Mouse (Mus musculus) liver, embryonic 13.5 days (tissue): Measurements from ENCODE around the gene Acpp. TPM values are rescaled to one million over a fixed set of nuclear protein-coding genes. Genes with fewer than 3 reads are reported as not detected.

ENCODE experiments used
- ATAC-seq: fragments of 200-750 bp; cut with Nextera tagmentation; 2 replicates; pipeline ENCODE4 v1.8.0; 2017; ENCODE audit warnings: low read depth, mild to moderate bottlenecking, moderate number of reproducible peaks, moderate library complexity
- DNase-seq: peaks from one replicate; pipeline ENCODE4 v3.0.0; 2022
- H3K27ac ChIP-seq: fragments of 300-500 bp; sonication (generic); 2 replicates; pipeline ENCODE4 v1.5.1; 2015; ENCODE audit warnings: moderate library complexity, mild to moderate bottlenecking, inconsistent platforms
- H3K27me3 ChIP-seq: fragments of 300-500 bp; sonication (generic); 2 replicates; pipeline ENCODE4 v1.6.1; 2015; ENCODE audit warnings: mild to moderate bottlenecking, inconsistent platforms
- H3K36me3 ChIP-seq: fragments of 300-500 bp; sonication (generic); 2 replicates; pipeline ENCODE4 v1.6.1; 2015; ENCODE audit warnings: mild to moderate bottlenecking, inconsistent platforms
- H3K4me1 ChIP-seq: fragments of 300-500 bp; sonication (generic); replicated peaks from 2 replicates; pipeline ENCODE4 v1.6.1; 2015; ENCODE audit warnings: inconsistent platforms
- H3K4me2 ChIP-seq: fragments of 300-500 bp; sonication (generic); 2 replicates; pipeline ENCODE4 v1.6.1; 2015; ENCODE audit warnings: inconsistent platforms, mild to moderate bottlenecking, moderate library complexity
- H3K4me3 ChIP-seq: fragments of 300-500 bp; sonication (generic); replicated peaks from 2 replicates; pipeline ENCODE4 v1.5.1; 2015; ENCODE audit warnings: mild to moderate bottlenecking, inconsistent platforms
- H3K9ac ChIP-seq: fragments of 300-500 bp; sonication (generic); 2 replicates; pipeline ENCODE4 v1.6.1; 2015; ENCODE audit warnings: mild to moderate bottlenecking, inconsistent platforms
- H3K9me3 ChIP-seq: fragments of 300-500 bp; sonication (generic); replicated peaks from 2 replicates; pipeline ENCODE4 v1.6.1; 2016; ENCODE audit warnings: inconsistent platforms
- WGBS: fragments of 180-500 bp; shearing (Covaris S2); methylation state at CpG from one replicate; pipeline ENCODE4 v1.1.7; 2015; ENCODE audit not compliant: insufficient replicate concordance; 5-methylcytosine and 5-hydroxymethylcytosine counted together
- polyA plus RNA-seq: library from polyadenylated mRNA; unstranded; fragments of >200 nt; fragmentation: Nextera tagmentation; extraction: Ambion mirVana; gene quantifications from 2 replicates; pipeline ENCODE4 v1.2.1, GENCODE M21; 2015

Acpp gene
- polyA plus RNA-seq, 1 experiment from 2014 or later: 0.07 TPM

DNA sequence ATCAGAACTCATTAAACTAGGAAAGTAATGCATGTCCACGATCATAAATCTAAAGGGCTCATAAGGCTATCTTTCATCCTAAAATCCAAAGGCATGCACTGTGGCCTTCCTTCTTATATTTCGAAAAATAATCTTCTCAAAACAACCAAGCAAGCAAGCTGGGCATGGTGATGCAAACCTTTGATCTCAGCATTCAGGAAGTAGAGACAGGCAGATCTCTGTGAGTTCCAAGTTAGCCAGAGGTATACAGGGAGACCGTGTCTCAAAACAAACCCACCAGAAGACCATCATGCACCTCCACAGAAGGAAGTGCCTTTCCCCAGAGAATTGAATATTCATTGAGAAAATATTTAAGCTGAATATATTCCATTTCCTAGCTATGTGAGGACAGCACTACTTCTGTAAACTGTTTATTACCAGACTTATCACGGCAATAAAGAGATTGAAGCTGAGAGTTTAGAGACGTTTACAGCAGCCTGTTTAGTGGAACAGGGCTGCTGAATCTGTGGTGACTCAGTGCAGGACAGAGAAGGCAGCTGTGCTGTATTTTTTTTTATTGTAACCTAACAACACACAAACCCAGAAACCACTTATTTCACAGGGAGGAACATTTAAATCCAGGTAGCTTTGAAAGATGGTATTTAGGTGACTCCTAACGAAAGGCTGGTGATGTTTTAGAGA is 90.1 kb downstream of the Acpp start:
- no peak overlapping the region for H3K4me2 ChIP-seq
- H3K27ac ChIP-seq: no peak overlapping the region
- H3K4me3 ChIP-seq: no peak overlapping the region
- peaks cover 5% of the 10 kb centered on the region; the same call in 1 of the 2 replicates for H3K4me1 ChIP-seq
- H3K36me3 ChIP-seq: peaks cover 3% of the 10 kb centered on the region; the same call in 1 of the 2 replicates
- no peak overlapping the region for H3K9ac ChIP-seq
- no peaks in the 10 kb centered on the region for H3K9me3 ChIP-seq
- DNase-seq (no peak), ATAC-seq (no peak)
- WGBS: 66% methylated on average over 6 of the region's 6 CpGs
- no peaks in the 10 kb centered on the region for H3K27me3 ChIP-seq

- Histone ChIP-seq H3K9ac (no peak overlapping the region), H3K36me3 (peaks cover 6% of the 10 kb centered on the region; the same call in 1 of the 2 replicates), H3K27ac (no peak overlapping the region), H3K4me1 (0 out of 2 replicates have a peak, but pooled peaks cover 3% of the 10 kb centered on the region), H3K4me3 (no peak overlapping the region), H3K9me3 (no peaks in the 10 kb centered on the region), H3K27me3 (no peaks in the 10 kb centered on the region), H3K4me2 (no peak overlapping the region)
- ATAC-seq (no peak), DNase-seq (no peak)
- WGBS: 44% methylated on average over 9 of the region's 9 CpGs
These were observed 93.6 kb downstream of the Acpp start for GRCm38 (mm10) chr9:104243799-104244466.

GRCm38 (mm10) chr9:104240146-104240545 is 97.4 kb downstream of the Acpp start:
- Histone ChIP-seq H3K9me3 (no peaks in the 10 kb centered on the region), H3K9ac (no peak overlapping the region), H3K4me1 (no peaks in the 10 kb centered on the region), H3K4me2 (no peak overlapping the region), H3K4me3 (no peak overlapping the region), H3K36me3 (peaks cover 30% of the 10 kb centered on the region), H3K27me3 (no peaks in the 10 kb centered on the region), H3K27ac (no peak overlapping the region)
- 81% methylated on average over 7 of the region's 7 CpGs for WGBS
- ATAC-seq (no peak), DNase-seq (no peak)

DNA sequence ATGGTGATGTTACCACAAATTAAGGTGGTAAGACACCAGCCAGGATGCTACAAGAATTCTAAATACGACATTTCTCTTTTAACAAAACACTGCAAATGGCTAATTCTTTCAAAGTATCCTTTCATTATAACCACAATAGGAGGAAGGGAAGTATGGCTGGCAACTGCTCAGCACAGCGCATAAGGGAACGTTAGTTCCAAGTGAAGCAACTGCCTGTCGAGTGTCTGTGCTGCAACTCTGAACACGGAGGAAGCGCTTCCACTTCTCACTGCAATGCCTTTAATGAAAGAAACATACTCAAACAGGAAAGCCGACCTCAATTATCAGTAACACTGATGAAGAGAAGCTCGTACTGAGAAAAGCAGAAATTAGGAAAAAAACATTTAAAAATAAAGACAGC is 98.5 kb downstream of the Acpp start:
- H3K9me3 ChIP-seq: no peaks in the 10 kb centered on the region
- peaks cover 40% of the 10 kb centered on the region for H3K36me3 ChIP-seq
- no peaks in the 10 kb centered on the region for H3K4me1 ChIP-seq
- DNase-seq (no peak), ATAC-seq (no peak)
- no peak overlapping the region for H3K9ac ChIP-seq
- H3K27me3 ChIP-seq: no peaks in the 10 kb centered on the region
- H3K4me2 ChIP-seq: no peak overlapping the region
- 71% methylated on average over 8 of the region's 8 CpGs for WGBS
- no peak overlapping the region for H3K27ac ChIP-seq
- no peak overlapping the region for H3K4me3 ChIP-seq

Other genes with a start within 250 kb of the Acpp start
- gene Ackr4, start 210.8 kb downstream of the Acpp start, polyA plus RNA-seq: 0.44 TPM in 2 replicates
- gene Dnajc13, start 74.8 kb downstream of the Acpp start, polyA plus RNA-seq: 6.4 and 7.9 TPM in 2 replicates
- 0.09 and 0.12 TPM in 2 replicates for gene Cpne4, start 209.5 kb upstream of the Acpp start, polyA plus RNA-seq